Mouse (Mus musculus) neutrophil, adult 5-6 weeks (primary cell): ENCODE results near the gene Slc39a5. TPM values are rescaled to one million over a fixed set of nuclear protein-coding genes. Genes with fewer than 3 reads are reported as not detected.

Experiments used
- ATAC-seq: fragments of 151-379, 151-347 bp; 2 replicates; pipeline ENCODE4 v1.8.0; 2017; ENCODE audit warnings: mild to moderate bottlenecking, moderate TSS enrichment; ENCODE audit not compliant: insufficient number of reproducible peaks, poor library complexity, low FRiP score, severe bottlenecking; ENCODE audit errors: extremely low read depth
- total RNA-seq: library from RNA; stranded (forward); fragments of 200-1000 nt; gene quantifications from 2 replicates; pipeline ENCODE4 v1.2.3, GENCODE M21; 2017

Slc39a5 gene
- total RNA-seq, 1 experiment from 2014 or later = not detected

GRCm38 (mm10) chr10:128412055-128412381, 11.0 kb upstream of the Slc39a5 start:
- ATAC-seq = no peak

DNA sequence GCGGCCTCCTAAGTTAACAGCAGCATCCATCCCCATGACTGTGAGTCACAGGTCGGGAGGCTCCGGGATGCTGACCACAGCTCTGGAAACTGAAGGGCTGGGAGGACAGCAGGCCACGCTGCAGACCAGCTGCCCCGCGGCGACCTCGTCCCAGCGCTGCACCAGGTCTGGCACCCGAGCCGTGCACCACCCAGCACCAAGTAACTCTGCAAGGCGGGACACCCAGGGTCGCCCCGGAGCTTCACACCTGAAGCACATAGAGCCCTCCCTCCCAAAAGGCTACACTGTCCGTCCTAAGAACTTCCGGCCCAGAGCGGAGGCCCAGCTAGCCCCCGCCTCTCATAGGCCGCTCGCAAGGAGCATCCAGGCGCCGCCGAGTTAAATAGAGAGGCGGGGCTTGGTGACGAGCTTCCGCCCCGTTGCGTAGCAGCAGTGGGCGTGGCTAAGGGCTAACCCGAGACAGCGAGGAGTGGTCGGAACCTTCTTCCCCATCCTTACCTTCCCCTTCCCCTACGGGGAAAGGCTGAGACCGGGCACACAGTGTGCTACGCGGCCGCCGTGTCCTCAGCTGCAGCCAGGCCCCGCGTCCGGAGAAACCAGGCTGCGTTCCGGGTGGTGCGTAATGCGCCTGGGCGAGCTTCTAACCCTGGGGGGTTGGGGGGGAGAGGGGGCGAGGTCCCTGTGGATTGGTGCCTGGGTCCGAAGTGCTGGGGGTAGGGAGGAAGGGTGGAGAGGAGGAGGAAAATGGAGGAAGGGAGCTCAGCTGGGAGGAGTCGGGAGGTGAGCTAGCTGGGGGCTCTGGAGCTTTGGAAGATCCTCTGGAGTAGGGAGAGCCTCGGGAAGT, 10.4 kb upstream of the Slc39a5 start, which contains the start of the genes Nabp2 and Rnf41:
Gene Nabp2, minus strand, starts transcription at position 282 of the 844 bp plus-strand sequence.
Gene Rnf41, plus strand, starts transcription at position 447 of the 844 bp plus-strand sequence.
- ATAC-seq = peak; percentile 86

DNA sequence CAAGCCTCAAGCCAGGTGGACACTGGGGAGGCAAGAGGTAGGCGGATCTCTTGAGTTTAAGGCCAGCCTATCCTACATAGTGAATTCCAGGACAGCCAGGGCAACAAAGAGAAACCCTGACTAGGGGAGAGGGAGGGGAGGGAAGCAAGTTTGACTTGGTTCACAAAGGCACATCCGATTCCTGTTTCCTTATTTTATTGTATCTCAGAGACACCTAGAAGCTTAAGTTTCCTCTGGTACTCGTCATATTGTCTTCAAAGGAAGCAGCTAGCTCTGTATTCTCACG, 9.5 kb upstream of the Slc39a5 start:
- no peak for ATAC-seq

DNA sequence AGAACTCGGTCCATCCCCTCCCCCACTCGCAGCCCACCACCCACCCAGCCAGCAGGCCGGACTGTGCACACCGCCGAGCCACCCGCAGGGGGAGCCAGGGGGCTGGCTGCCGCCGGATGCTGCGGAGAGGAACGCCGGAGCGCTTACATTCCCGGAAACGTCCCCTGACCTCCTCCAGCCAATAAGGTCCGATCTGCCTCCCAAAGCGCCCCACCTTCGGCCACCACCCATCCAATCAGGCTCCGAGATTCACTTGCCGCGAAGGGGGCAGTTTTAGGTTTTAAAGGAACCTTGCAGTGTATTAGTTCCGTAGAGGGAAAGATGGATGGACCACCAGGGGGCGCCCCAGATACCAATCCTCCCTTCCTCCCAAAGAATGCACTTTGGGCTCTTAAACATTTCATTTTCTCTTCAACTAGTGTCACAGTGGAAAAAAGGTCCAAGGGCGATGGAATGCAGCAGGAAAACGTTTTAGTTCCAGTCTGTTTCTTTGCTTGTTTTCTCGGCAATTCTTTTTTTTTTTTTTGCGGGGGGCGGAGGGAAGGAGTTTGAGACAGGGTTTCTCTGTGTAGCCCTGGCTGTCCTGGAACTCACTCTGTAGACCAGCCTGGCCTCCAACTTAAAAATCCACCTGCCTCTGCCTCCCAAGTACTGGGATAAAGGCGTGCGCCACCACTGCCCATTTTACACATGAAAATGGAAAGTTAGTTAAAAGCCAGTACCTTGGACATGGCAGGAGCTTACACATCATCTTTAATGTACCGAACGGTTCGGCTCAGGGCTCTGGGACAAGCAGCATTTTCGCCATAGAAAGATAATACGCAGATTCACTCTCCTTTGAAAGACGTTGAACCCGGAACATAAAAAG, 8.9 kb upstream of the Slc39a5 start:
- ATAC-seq = peak; percentile 85

- ATAC-seq = no peak
Measured at GRCm38 (mm10) chr10:128408591-128409535, 7.8 kb upstream of the Slc39a5 start.

DNA sequence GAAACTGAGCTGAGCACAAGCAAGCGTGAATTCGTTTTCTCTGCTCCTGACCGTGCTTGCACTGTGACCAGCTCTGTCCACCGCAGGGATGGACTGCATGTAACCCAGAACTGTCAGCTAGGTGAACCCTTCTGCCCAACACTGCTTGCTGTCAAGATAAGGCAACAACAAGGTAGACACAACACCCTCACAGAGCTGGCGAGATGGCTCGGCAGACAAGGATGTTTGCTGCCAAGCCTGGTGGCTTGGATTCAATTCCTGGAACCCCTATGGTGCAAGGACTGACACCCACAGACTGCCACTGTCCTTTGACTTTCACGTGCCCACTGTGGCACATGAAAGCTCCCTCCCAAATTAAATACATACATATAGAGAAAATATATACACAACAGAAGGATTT, 2.9 kb upstream of the Slc39a5 start:
- ATAC-seq = no peak

- no peak for ATAC-seq
Measured at GRCm38 (mm10) chr10:128401638-128402037, 609 bp upstream of the Slc39a5 start.

- no peak for ATAC-seq
Measured at GRCm38 (mm10) chr10:128400338-128400737, 691 bp downstream of the Slc39a5 start.

DNA sequence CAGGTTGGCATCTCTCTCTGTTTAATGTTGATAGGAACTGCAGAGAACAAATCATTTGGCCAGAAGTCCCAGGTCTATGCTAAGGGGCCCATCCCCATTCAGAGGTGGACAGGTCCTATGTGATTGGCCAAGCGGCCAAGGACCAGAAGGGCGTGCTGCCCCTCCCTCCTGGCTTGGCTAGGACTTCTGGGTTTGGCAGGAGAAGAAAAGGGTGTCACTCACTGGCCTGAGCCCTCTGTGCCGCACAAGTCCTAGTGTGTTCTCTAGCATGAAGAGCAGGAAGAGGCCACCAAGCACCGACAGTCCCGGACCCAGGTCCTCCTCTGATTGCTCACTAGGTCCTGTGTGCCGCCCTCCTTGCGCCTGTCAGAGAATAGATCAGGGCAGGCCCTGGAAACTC, 3.6 kb downstream of the Slc39a5 start:
- ATAC-seq = no peak

DNA sequence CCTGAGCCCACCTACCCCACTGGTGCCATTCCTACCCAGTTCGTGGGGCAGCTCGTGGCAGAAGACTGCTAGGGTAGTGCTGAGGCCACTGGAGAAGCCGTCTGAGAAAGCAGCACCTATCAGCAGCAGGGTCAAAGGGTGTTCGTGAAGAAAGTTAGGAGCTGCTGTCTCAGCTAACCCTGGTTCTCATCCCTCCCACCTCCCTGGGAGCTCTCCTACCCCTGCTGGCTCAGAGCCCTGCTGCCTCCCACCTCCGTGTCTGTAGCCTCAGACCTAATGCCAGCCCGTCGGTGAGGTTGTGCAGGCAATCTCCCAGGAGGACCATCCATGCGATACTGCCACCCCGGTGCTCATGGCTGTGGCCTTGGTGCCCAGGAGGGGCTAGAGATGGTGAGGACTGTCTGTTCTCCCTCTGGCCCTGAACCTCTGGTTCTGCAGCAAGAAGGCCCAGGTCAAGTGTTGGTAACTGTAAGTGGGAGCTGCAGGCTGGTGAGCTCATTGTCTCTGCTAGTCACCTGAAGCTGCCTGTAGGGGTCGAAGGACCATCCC, 4.2 kb downstream of the Slc39a5 start:
- ATAC-seq = no peak

DNA sequence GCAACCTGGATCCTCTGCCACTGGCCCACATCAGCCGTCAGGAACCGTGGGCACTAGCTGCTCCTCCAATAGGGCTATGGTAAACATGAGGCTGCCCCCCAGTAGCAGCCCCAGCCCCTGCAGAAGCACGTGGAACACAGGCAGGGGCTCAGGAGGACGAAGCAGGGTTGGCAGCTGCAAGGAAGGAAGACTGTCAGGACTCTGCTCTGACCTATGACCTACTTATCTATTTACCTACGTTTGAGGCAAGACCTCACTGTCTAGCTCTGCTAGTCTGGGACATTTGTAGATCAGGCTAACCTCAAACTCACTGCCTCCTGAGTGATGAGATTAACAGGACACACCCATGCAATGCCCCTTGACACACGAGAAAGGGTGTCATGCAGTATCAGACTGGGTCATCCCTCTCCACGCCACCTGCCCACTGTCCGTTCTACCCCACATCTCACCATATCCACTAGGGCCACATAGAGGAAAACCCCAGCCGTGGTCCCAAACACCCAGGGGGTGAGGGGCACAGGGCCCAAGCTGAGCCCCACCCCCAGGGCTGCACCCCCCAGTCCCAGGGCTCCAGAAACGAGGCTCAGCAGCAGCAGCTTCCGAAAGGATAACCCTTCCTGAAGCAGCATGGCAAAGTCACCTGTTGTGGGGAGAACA, 4.9 kb downstream of the Slc39a5 start:
- ATAC-seq = no peak

DNA sequence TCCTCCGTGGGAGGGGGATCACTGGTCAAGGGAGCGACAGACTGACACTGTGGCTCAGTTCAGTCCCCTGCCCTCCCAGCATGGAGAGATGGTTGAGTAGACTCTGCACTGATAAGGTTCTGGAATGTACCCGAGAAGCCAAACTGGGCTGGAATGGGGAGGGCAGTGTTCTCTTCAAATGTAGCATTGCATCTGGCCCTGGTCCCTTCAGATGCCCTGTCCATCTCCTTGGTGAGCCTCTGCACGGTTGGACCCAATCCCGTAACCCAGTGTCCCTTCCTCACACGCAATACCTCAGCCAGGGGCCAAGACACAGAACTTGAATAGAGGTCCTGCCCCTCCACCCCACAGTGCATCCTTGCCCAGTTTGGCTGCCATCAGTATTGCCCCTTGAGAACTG, 9.2 kb downstream of the Slc39a5 start:
- ATAC-seq = no peak

GRCm38 (mm10) chr10:128390366-128390765, 10.7 kb downstream of the Slc39a5 start:
- ATAC-seq = no peak

GRCm38 (mm10) chr10:128389570-128389969, 11.5 kb downstream of the Slc39a5 start:
- ATAC-seq = no peak

GRCm38 (mm10) chr10:128388941-128389340, 12.1 kb downstream of the Slc39a5 start:
- ATAC-seq = no peak

- ATAC-seq = no peak
Measured at GRCm38 (mm10) chr10:128385902-128386301, 15.1 kb downstream of the Slc39a5 start.

DNA sequence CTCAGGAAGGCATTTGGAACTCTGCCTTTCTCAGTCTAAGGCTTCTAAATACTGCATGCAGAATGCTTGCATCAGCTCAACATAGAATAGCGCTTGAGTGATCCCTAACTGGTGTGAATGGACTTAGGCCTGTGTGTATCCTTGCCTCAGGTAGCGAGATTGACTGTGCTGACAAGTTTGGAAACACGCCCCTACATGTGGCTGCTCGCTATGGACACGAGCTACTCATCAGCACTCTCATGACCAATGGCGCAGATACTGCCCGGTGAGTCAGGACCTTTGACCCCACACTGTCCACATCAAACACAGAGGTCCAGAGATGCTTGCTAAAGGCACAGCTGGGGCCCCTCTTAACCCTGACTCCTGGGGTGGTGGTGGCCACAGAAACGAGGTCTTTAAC, 18.5 kb downstream of the Slc39a5 start:
- ATAC-seq = no peak

DNA sequence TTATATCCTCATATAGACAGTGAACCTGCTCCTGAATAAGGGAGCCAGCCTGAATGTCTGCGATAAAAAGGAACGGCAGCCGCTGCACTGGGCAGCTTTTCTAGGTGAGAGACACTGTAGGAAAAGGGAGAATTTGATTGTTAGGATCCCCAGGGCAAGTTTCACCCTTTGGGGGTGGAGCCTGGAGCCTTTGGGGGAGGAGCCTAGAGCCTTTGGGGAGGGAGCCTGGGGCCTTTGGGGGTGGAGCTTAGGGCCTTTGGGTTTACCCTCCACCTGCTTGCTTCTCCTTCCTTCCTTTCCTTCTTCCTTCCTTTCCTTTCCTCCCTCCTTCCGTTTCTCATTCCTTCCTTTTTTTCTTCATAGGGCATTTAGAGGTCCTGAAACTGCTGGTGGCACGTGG, 20.5 kb downstream of the Slc39a5 start:
- ATAC-seq = no peak
